Mouse (Mus musculus) spleen, adult 2 months (tissue): ENCODE measurements around the gene Tmem218. TPM values are rescaled to one million over a fixed set of nuclear protein-coding genes. Genes with fewer than 3 reads are reported as not detected.

Source experiments
- DNase-seq, 2 experiments: peaks; one replicate each; pipeline versions ENCODE4 v3.0.0 to v3.0.0-alpha.2; 2012 to 2021; ENCODE audit warnings: low spot score in 2 of 2, low read depth in 1 of 2
- H3K27ac ChIP-seq: fragments of 200-500 bp; 2 replicates; pipeline ENCODE4 v1.5.1; 2012; ENCODE audit warnings: low read length, inconsistent platforms; ENCODE audit not compliant: insufficient read depth
- H3K27me3 ChIP-seq: fragments of 200-500 bp; 2 replicates; pipeline ENCODE4 v1.6.1; 2012; ENCODE audit warnings: mild to moderate bottlenecking, moderate library complexity, low read length, inconsistent platforms; ENCODE audit not compliant: control insufficient read depth, insufficient read depth
- H3K36me3 ChIP-seq: fragments of 200-500 bp; 2 replicates; pipeline ENCODE4 v1.6.1; 2012; ENCODE audit warnings: mild to moderate bottlenecking, low read length, inconsistent platforms; ENCODE audit not compliant: control insufficient read depth, insufficient read depth
- H3K4me1 ChIP-seq: fragments of 200-500 bp; 2 replicates; pipeline ENCODE4 v1.6.1; 2011; ENCODE audit warnings: inconsistent platforms; ENCODE audit not compliant: control insufficient read depth, insufficient read depth, insufficient read length
- H3K4me3 ChIP-seq: fragments of 200-500 bp; 2 replicates; pipeline ENCODE4 v1.5.1; 2011; ENCODE audit warnings: mild to moderate bottlenecking, inconsistent platforms; ENCODE audit not compliant: insufficient read depth, insufficient read length; ENCODE audit errors: extremely low read depth
- CTCF ChIP-seq: fragments of 200-500 bp; IDR thresholded peaks from 2 replicates; pipeline ENCODE4 v1.5.1; 2011; ENCODE audit warnings: mild to moderate bottlenecking, inconsistent platforms; ENCODE audit not compliant: insufficient read depth, insufficient read length, insufficient replicate concordance; ENCODE audit errors: extremely low read depth
- POLR2A ChIP-seq: fragments of 200-500 bp; IDR thresholded peaks from 2 replicates; pipeline ENCODE4 v1.6.1; 2011; ENCODE audit warnings: low read depth, low read length, inconsistent platforms
- WGBS: fragments of 180-500 bp; shearing (Covaris S2); methylation state at CpG from one replicate; pipeline ENCODE4 v1.1.7; 2018; 5-methylcytosine and 5-hydroxymethylcytosine counted together
- polyA plus RNA-seq: library from polyadenylated mRNA; depleted of rRNA; stranded (reverse); fragments of >200 nt; gene quantifications from 2 replicates; pipeline ENCODE4 v1.2.3, GENCODE M21; 2012

Gene Tmem218
- polyA plus RNA-seq, 1 experiment = 0.65 TPM

DNA sequence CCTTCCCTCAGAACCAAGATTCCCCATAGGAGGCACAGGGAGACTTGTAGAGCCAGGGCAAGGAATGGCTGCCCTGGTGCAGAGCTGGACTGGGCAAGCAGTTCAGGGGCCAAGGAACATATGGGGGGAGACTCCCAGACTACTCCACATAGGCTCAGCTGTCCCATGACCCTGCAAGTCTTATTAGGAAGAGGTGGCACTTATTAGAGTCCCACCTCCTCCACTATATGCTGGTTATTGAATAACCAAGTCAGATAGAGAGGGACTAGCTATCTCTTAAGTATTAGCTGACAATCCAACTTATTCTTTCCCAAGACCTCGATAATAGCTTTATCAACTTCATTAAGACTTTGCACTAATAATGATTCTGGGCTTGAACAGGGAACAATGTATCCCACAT lies 37.8 kb downstream of the Tmem218 start:
- DNase-seq = no peak
- no peaks in the 10 kb centered on the region for H3K36me3 ChIP-seq
- 94% methylated on average over 1 of the region's 1 CpGs for WGBS
- no peaks in the 10 kb centered on the region for H3K27me3 ChIP-seq
- H3K27ac ChIP-seq = no peak overlapping the region
- peaks cover 23% of the 10 kb centered on the region; the same call in 1 of the 2 replicates for H3K4me1 ChIP-seq
- no peak overlapping the region for H3K4me3 ChIP-seq
- TF ChIP-seq CTCF (no peak), POLR2A (no peak)

DNA sequence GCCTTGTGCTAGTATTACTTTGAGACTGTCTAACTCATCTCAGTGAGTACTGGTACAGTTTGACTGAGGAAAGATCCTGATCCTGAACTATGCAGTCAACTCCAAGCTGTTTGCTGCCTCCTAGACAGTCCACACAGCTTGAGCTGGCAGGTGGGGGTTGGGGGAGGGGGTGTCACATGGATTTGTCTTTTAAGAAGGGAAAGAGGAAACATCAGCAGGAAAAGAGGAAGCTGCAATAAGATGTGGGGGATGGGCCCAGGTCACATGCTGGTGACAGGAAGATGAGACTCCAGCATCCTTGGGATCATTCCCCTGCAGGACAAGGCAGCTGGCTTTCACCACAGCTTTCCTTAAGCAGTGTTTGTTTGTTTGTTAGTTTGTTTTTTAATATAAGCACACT lies 39.4 kb downstream of the Tmem218 start:
- DNase-seq = peak in 1 of 2 experiments; percentile 28
- no peak for TF ChIP-seq CTCF
- no peak for TF ChIP-seq POLR2A
- Histone ChIP-seq H3K27me3 (no peaks in the 10 kb centered on the region), H3K4me3 (no peak overlapping the region), H3K4me1 (peaks cover 23% of the 10 kb centered on the region; the same call in 1 of the 2 replicates), H3K27ac (0 out of 2 replicates have a peak overlapping the region, but pooled peaks have one; percentile 26), H3K36me3 (no peaks in the 10 kb centered on the region)

DNA sequence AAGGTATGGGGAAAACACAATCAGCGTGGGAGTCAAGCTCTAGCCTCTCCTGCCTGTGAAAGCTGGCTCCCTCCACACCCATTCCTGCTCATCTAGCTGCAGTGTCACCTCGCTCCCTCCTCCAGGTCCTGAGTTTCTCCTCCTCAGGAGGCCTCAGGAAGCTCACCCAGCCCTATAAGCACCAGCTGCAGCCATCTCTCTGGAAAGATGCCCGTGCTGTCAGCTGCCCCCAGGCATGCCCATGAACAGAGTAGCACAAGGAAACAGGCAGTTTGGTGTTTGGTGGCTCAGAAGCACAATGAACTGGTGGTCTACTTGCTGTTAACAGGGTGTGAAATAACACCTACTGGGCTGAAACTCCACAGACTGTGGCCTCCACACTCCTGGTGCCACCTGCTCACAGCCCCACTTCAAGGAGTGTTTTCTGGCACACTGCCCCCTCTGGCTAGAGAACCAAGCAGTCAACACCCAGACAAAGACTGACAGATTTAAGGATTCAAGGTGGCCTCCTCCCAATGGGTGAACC lies 40.4 kb downstream of the Tmem218 start:
- 67% methylated on average over 3 of the region's 3 CpGs for WGBS
- H3K27ac ChIP-seq = no peak overlapping the region
- H3K4me3 ChIP-seq = no peak overlapping the region
- H3K4me1 ChIP-seq = peaks cover 23% of the 10 kb centered on the region; the same call in 1 of the 2 replicates
- no peaks in the 10 kb centered on the region for H3K27me3 ChIP-seq
- TF ChIP-seq CTCF = no peak
- TF ChIP-seq POLR2A = no peak
- no peak for DNase-seq
- no peaks in the 10 kb centered on the region for H3K36me3 ChIP-seq

DNA sequence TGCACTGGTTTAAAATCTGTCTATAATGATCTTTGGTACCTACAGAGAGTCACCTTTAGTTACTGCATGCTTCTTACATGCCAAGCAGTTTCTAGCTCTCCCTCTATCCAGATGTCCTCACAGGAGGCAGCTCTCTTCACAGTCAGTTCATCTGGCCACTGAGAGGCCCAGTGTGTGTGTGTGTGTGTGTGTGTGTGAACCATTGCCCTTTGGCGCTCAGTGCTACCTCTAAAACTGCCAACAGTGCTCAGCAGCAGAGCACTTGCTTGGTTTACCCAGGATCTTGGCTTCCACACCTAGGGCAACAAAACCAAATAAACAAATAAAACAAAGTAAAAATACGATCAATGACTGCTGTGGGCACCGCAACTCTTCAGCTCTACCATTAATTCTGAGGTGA lies 42.0 kb downstream of the Tmem218 start:
- WGBS = 90% methylated on average over 3 of the region's 3 CpGs
- H3K27me3 ChIP-seq = no peaks in the 10 kb centered on the region

DNA sequence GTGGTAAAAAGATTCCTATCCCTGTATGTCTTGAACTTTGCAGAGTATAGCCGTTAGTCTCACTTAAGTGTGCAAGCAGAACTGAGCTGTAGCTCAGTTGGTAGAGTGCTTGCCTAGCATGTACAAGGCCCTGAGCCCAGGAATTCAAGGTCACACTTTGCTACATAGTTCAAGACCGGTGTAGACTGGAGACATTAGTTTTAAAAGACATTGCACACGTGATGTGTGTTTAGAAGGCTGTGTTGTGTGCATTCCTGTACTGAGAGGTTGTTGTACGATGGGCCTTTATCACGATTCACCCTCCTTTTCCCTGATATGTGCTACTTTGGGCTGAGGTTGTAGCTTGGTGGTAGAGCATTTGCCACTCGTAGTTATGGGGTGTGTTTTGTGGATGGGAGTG lies 42.6 kb downstream of the Tmem218 start:
- Histone ChIP-seq H3K4me3 (no peak overlapping the region), H3K27me3 (no peaks in the 10 kb centered on the region), H3K36me3 (no peaks in the 10 kb centered on the region), H3K4me1 (peaks cover 16% of the 10 kb centered on the region; the same call in 1 of the 2 replicates), H3K27ac (no peak overlapping the region)
- TF ChIP-seq POLR2A (no peak), CTCF (no peak)
- WGBS = 88% methylated on average over 6 of the region's 6 CpGs
- DNase-seq = no peak

More for the DNA sequence above, 42.0 kb downstream of the Tmem218 start:
- H3K27ac ChIP-seq = no peak overlapping the region
- peaks cover 21% of the 10 kb centered on the region; the same call in 1 of the 2 replicates for H3K4me1 ChIP-seq
- DNase-seq = no peak
- TF ChIP-seq POLR2A (no peak), CTCF (no peak)
- H3K4me3 ChIP-seq = no peak overlapping the region
- no peaks in the 10 kb centered on the region for H3K36me3 ChIP-seq

- Histone ChIP-seq H3K27me3 (no peaks in the 10 kb centered on the region), H3K4me1 (peaks cover 5% of the 10 kb centered on the region; the same call in 1 of the 2 replicates), H3K4me3 (peak overlapping the region; percentile 78), H3K36me3 (no peaks in the 10 kb centered on the region), H3K27ac (peak overlapping the region; percentile 97)
- TF ChIP-seq POLR2A = no peak
- TF ChIP-seq CTCF = no peak
- no peak for DNase-seq
- 44% methylated on average over 6 of the region's 6 CpGs for WGBS
These were observed 46.6 kb downstream of the Tmem218 start for GRCm38 (mm10) chr9:37254531-37255110.
